Mouse (Mus musculus): Measurements from ENCODE around the gene Gm29866.
"Not testable (repeated sequence)": the region's sequence is repeated elsewhere in the genome, so short reads cannot be mapped to it uniquely, and the experiment has no call there.

The Gm29866 gene

GRCm38 (mm10) chrY:20993557-20993956, at the start of gene Gm29866:
Gm29866 (minus strand) TSS chrY:20993657.
- CTCF ChIA-PET, POLR2A ChIA-PET: not testable (repeated sequence)
